Mouse (Mus musculus): ENCODE measurements around the gene Olfr319.
"Not testable (repeated sequence)": the region's sequence is repeated elsewhere in the genome, so short reads cannot be mapped to it uniquely, and the experiment has no call there.

Olfr319 gene

DNA sequence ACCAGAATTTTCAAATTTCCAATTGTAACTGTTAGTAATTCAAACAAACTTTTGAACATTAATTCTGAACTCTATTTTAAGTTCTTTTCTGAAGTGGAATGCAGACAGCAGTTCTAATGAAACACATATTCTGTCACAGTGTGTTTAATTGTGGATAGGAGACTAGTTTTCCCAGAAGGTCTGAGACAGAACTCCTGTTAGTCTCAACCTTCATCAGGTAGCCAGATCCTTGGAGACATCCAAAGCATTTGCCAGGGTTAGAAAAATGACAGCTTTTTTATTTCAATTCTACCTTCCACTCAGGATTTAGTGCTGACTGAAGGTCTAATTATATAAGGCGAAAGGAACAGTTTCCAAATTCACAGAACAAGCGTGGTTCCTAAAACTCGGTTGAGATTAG lies at the start of gene Olfr319:
Olfr319 (plus strand) TSS at position 301 of the 400 bp plus-strand sequence.
- no peak for DNase-seq (ENCODE audit: low spot score)

GRCm38 (mm10) chr11:58655151-58655550 lies 43.8 kb upstream of the Olfr319 start:
- DNase-seq (ENCODE audit: low spot score): no peak

GRCm38 (mm10) chr11:58658596-58658995 lies 40.4 kb upstream of the Olfr319 start, which contains the start of gene Olfr322:
Gene Olfr322, plus strand, starts transcription at chr11:58658782.
- no peak for DNase-seq (ENCODE audit: low spot score)

DNA sequence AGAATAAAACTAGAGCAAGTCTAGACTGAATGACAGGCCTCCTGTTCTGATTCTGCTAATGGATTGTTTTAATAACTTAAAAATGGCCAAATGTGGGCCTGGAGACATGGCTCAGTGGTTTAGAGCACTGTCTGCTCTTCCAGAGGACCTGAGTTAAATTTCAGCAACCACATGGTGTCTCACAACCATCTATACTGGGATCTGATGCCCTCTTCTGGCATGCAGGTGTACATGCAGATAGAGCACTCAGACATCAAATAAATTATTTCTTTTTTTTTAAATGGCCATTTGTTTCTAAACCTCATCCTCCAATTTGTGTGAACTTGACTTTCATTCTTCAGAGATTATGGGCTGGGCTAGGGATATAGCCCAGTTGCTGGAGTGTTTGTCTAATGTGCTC lies 29.7 kb upstream of the Olfr319 start:
- DNase-seq (ENCODE audit: low spot score): no peak

DNA sequence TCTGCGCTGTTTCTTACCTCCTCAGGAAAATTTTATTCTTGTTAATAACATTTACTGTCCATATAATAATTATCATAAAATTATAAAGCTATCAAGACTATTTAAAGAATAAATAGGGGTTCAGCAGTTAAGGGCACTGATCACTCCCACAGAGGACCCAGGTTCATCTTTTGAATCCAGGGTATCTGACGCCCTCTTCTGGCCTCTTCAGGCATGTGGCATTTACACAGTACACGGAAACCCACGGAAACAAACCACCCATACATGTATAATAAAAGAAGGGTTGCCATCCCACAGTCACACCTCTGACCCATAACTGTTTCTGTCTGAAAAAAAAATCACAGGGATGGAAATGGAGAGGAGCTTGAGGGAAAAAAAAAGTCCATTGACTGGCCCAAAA lies 27.1 kb upstream of the Olfr319 start:
- no peak for DNase-seq (ENCODE audit: low spot score)

- no peak for DNase-seq (ENCODE audit: low spot score)
Observed at GRCm38 (mm10) chr11:58680799-58681198, 18.2 kb upstream of the Olfr319 start, which contains the start of gene Olfr320. Gene Olfr320, plus strand, starts transcription at chr11:58681099.

GRCm38 (mm10) chr11:58709086-58709485 lies 10.1 kb downstream of the Olfr319 start:
- DNase-seq (ENCODE audit: low spot score): no peak

GRCm38 (mm10) chr11:58717723-58718122 lies 18.8 kb downstream of the Olfr319 start:
- not testable (repeated sequence) for DNase-seq (ENCODE audit: low spot score)

- DNase-seq (ENCODE audit: low spot score): no peak
Observed at GRCm38 (mm10) chr11:58719701-58720100, 20.7 kb downstream of the Olfr319 start.

GRCm38 (mm10) chr11:58723914-58724313 lies 25.0 kb downstream of the Olfr319 start, which contains the start of gene Olfr318:
Gene Olfr318, minus strand, starts transcription at chr11:58724014.
- DNase-seq (ENCODE audit: low spot score): no peak

- not testable (repeated sequence) for DNase-seq (ENCODE audit: low spot score)
Observed at GRCm38 (mm10) chr11:58727896-58728650, 29.1 kb downstream of the Olfr319 start.

DNA sequence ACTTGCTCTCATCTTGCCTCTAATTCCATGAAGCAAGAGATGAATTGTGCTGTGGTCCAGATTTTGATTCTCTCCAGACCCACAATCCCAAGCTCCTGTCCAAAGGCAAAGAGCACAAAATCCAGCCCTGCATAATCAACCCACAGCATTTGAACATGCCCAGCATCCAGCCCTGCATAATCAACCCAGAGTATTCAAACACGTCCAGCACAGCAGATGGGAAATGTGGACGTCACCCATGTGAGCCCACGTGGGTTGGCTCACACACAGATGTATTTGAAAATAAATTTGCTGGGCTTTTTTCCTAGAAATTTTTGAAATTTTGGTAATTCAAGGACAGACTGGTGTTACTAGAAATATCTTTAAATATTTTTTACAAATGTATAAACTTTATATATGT lies 34.4 kb downstream of the Olfr319 start:
- DNase-seq (ENCODE audit: low spot score): no peak

- DNase-seq (ENCODE audit: low spot score): no peak
Observed at GRCm38 (mm10) chr11:58738792-58739262, 39.9 kb downstream of the Olfr319 start, which contains the start of gene Olfr317. Gene Olfr317, minus strand, starts transcription at chr11:58739212.

DNA sequence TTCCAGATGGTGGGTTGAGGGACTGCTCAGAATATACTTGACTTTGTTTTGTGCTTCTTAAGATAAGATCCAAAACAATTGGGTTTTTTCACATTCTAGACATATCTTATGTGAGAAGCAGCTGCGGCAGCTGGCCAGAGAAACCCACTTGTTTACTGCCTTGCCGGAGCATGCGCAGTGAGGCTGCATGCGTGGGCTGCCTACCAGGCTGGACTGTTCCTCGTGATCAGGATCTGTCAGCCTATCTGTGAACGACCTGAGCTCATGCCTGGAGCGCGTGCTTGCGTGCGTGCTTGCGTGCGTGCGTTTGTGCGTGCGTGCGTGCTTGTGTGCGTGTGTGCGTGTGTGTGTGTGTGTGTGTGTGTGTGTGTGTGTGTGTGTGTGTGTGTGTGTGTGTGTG lies 52.1 kb downstream of the Olfr319 start:
- DNase-seq (ENCODE audit: low spot score): not testable (repeated sequence)

DNA sequence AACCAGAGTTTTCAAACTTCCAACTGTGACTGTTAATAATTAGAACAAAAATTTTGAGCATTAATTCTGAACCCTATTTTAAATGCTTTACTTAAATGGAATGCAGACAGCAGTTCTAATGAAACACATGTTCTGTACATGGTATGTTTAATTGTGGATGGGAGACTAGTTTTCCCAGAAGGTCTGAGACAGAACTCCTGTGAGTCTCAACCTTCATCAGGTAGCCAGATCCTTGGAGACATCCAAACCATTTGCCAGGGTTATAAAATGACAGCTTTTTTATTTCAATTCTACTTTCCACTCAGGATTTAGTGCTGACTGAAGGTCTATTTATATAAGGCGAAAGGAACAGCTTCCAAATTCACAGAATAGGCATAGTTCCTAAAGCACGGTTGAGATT lies 53.5 kb downstream of the Olfr319 start, which contains the start of gene Olfr316:
Olfr316 (plus strand) TSS at position 301 of the 400 bp plus-strand sequence.
- DNase-seq (ENCODE audit: low spot score): no peak
